Mouse (Mus musculus) heart, embryonic 11.5 days (tissue): ENCODE data around the gene Plxdc2. TPM values are rescaled to one million over a fixed set of nuclear protein-coding genes. Genes with fewer than 3 reads are reported as not detected.

Source experiments
- ATAC-seq: fragments of 200-750 bp; cut with Nextera tagmentation; replicated peaks from 2 replicates; pipeline ENCODE4 v1.8.0; 2017; ENCODE audit warnings: moderate library complexity; ENCODE audit not compliant: insufficient number of reproducible peaks, low FRiP score, low TSS enrichment
- H3K27ac ChIP-seq: fragments of 300-500 bp; sonication (generic); 2 replicates; pipeline ENCODE4 v1.5.1; 2014; ENCODE audit warnings: mild to moderate bottlenecking, low read depth, low read length
- H3K27me3 ChIP-seq: fragments of 300-500 bp; sonication (generic); 2 replicates; pipeline ENCODE4 v1.6.1; 2014; ENCODE audit warnings: mild to moderate bottlenecking, low read length, mixed read lengths; ENCODE audit not compliant: control insufficient read depth, insufficient read depth
- H3K36me3 ChIP-seq: fragments of 300-500 bp; sonication (generic); 2 replicates; pipeline ENCODE4 v1.6.1; 2014; ENCODE audit warnings: mild to moderate bottlenecking, low read length, moderate library complexity, mixed read lengths; ENCODE audit not compliant: control insufficient read depth, insufficient read depth
- H3K4me1 ChIP-seq: fragments of 300-500 bp; sonication (generic); 2 replicates; pipeline ENCODE4 v1.6.1; 2014; ENCODE audit warnings: low read length; ENCODE audit not compliant: control insufficient read depth, insufficient read depth
- H3K4me2 ChIP-seq: fragments of 300-500 bp; sonication (generic); 2 replicates; pipeline ENCODE4 v1.6.1; 2014; ENCODE audit warnings: mild to moderate bottlenecking, moderate library complexity
- H3K4me3 ChIP-seq: fragments of 300-500 bp; sonication (generic); 2 replicates; pipeline ENCODE4 v1.5.1; 2014; ENCODE audit warnings: low read depth, low read length
- H3K9ac ChIP-seq: fragments of 300-500 bp; sonication (generic); 2 replicates; pipeline ENCODE4 v1.6.1; 2014; ENCODE audit warnings: mild to moderate bottlenecking, low read depth, low read length, moderate library complexity
- H3K9me3 ChIP-seq: fragments of 300-500 bp; sonication (generic); replicated peaks from 2 replicates; pipeline ENCODE4 v1.6.1; 2016; ENCODE audit warnings: low read length; ENCODE audit not compliant: control insufficient read depth
- WGBS: fragments of 180-500 bp; shearing (Covaris S2); extraction: QIAGEN DNeasy Blood & Tissue Kit; methylation state at CpG from one replicate; pipeline ENCODE4 v1.1.7; 2014; ENCODE audit not compliant: insufficient replicate concordance; 5-methylcytosine and 5-hydroxymethylcytosine counted together
- polyA plus RNA-seq: library from polyadenylated mRNA; unstranded; fragments of >200 nt; fragmentation: Nextera tagmentation; extraction: Ambion mirVana; gene quantifications from 2 replicates; pipeline ENCODE4 v1.2.1, GENCODE M21; 2014

Plxdc2 gene
- polyA plus RNA-seq, 1 experiment from 2014 or later, result 18.4 TPM

DNA sequence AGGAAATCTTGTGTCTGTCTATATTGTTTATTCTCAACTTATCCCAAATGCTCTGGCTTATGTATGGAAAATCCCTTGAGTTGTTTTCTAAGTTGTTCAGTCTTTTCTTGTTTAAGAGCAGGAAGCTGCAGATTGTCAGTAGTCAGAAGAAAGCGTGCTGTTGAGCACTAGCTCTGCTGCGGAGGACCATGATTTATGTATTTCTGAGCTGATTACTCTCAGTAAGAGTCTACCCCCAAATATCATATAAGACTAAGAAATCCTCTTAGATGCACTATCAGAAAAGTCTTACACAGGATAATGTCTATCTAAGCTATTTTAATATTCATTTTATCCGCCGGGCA is 95.5 kb downstream of the Plxdc2 start:
- H3K9ac ChIP-seq, result no peak overlapping the region
- no peaks in the 10 kb centered on the region; the same call in 1 of the 2 replicates for H3K9me3 ChIP-seq
- no peak overlapping the region for H3K4me3 ChIP-seq
- H3K4me1 ChIP-seq, result no peaks in the 10 kb centered on the region
- no peak overlapping the region for H3K27ac ChIP-seq
- no peak for ATAC-seq
- no peaks in the 10 kb centered on the region for H3K36me3 ChIP-seq
- no peaks in the 10 kb centered on the region for H3K27me3 ChIP-seq
- no peak overlapping the region for H3K4me2 ChIP-seq
- WGBS, result 89% methylated on average over 4 of the region's 4 CpGs

DNA sequence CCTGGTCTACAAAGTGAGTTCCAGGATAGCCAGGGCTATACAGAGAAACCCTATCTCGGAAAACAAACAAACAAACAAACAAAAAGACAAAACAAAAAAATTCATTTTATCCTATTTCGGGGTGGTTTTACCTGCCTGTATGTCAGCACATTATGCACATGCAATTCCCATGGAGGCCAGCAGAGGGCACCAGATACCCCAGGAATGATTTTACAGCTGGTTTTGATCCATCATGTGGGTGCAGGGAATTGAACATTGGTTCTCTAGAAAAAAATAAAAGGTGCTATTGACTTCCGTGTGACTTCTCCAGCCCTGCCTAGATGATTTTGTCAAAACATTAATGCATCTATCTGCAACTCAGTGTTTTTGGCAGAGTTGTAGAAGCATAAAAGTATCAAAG is 96.0 kb downstream of the Plxdc2 start:
- Histone ChIP-seq H3K36me3 (no peaks in the 10 kb centered on the region), H3K27me3 (no peaks in the 10 kb centered on the region), H3K27ac (no peak overlapping the region), H3K4me2 (no peak overlapping the region), H3K4me3 (no peak overlapping the region), H3K4me1 (no peaks in the 10 kb centered on the region), H3K9ac (no peak overlapping the region), H3K9me3 (no peaks in the 10 kb centered on the region; the same call in 1 of the 2 replicates)
- no peak for ATAC-seq
- WGBS, result 91% methylated on average over 3 of the region's 3 CpGs

DNA sequence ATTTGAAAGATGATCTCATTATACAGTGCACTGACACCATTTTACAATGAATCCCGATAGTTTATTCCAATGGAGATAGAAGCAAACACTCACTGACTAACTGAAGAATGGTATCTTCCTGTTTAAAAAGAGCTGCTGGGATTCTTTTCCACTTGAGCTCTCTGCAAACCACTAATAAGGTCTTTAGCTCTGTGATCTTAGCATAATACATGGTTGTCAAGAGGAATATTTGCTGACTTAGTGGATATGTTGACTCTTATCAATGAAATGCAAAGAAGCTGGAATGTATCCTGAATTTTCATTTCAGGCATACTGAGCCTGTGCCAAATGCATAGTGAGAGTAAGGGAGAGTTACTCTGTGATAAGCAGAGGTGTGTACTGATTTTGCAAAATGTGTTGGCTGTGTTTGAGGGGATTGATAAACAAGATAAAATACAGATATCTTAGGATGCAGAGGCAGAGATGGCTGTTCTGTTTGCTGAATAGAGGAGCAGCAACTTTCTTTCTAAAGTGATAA is 100.2 kb downstream of the Plxdc2 start:
- Histone ChIP-seq H3K9me3 (no peaks in the 10 kb centered on the region; the same call in 1 of the 2 replicates), H3K4me2 (no peak overlapping the region), H3K27ac (no peak overlapping the region), H3K27me3 (no peaks in the 10 kb centered on the region), H3K4me1 (peaks cover 8% of the 10 kb centered on the region; the same call in 1 of the 2 replicates), H3K36me3 (no peaks in the 10 kb centered on the region), H3K4me3 (no peak overlapping the region), H3K9ac (no peak overlapping the region)
- no peak for ATAC-seq
- WGBS, result 74% methylated on average over 1 of the region's 1 CpGs

DNA sequence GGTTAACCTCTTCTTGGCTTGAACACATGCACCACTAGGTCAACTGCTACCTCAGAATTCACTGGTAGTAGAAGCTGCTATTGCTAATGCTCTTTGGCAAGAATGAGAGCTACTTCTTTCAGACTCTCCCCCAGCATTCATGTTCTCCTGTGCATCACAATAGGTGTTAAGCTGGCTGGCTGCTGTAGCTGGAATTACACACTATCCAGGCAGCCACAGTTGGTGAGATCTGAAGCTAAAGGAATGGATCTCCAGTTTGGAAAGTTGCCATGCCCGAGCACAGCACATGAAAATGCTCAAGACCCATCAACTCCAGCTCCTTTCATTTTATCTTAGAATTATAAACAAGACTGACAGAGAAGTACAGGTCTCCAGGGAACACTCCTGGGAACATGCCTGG is 103.4 kb downstream of the Plxdc2 start:
- Histone ChIP-seq H3K9me3 (no peaks in the 10 kb centered on the region), H3K4me2 (no peak overlapping the region), H3K27me3 (no peaks in the 10 kb centered on the region), H3K27ac (no peak overlapping the region), H3K36me3 (no peaks in the 10 kb centered on the region), H3K4me3 (no peak overlapping the region), H3K9ac (no peak overlapping the region), H3K4me1 (peaks cover 10% of the 10 kb centered on the region)
- 36% methylated on average over 1 of the region's 1 CpGs for WGBS
- no peak for ATAC-seq

DNA sequence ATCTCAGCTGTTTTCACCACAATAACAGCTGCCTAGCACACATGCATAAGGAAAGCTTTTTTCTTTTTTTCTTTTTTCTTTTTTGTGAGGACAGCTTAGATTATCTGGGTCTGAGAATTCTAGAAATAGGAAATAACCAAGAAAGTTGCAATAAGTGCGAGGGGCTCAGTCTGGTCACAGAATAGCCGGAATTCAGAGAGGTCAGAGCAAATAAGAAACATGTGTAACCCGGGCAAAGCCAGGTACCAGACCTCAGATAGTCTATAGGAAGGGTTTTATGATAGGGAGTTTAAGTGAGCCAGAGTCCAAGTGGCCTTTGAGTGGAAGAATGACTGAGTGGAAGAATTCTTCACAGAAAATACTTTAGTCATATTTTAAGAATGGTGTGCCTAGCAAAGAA is 114.0 kb downstream of the Plxdc2 start:
- WGBS, result 55% methylated on average over 3 of the region's 3 CpGs
- H3K9me3 ChIP-seq, result no peaks in the 10 kb centered on the region
- H3K9ac ChIP-seq, result no peak overlapping the region
- no peaks in the 10 kb centered on the region for H3K4me1 ChIP-seq
- ATAC-seq, result no peak
- no peak overlapping the region for H3K27ac ChIP-seq
- H3K36me3 ChIP-seq, result no peaks in the 10 kb centered on the region
- H3K4me3 ChIP-seq, result no peak overlapping the region
- H3K4me2 ChIP-seq, result no peak overlapping the region
- no peaks in the 10 kb centered on the region for H3K27me3 ChIP-seq

DNA sequence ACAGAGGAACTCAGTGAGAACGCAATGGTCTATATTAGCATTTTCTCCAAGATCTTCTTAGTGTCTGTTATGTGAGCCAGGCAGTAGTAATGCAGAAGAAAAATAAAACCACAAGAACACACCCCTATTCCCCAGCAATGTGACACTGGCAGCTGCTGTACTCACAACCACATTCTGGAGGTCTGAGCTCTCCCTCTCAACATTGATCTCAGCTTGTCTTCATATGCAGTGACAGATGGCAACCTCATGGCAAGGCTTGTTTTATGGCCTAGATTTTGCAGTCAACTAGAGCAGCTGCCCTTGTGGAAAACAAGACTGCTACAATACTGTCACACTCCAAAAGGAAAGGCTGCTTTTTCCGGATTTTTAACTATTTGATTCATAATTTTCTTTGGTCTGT is 127.8 kb downstream of the Plxdc2 start:
- Histone ChIP-seq H3K36me3 (no peaks in the 10 kb centered on the region), H3K27ac (no peak overlapping the region), H3K4me3 (no peak overlapping the region), H3K4me1 (no peaks in the 10 kb centered on the region), H3K9ac (no peak overlapping the region), H3K4me2 (no peak overlapping the region), H3K9me3 (no peaks in the 10 kb centered on the region), H3K27me3 (no peaks in the 10 kb centered on the region)
- no peak for ATAC-seq
- 76% methylated on average over 2 of the region's 2 CpGs for WGBS

DNA sequence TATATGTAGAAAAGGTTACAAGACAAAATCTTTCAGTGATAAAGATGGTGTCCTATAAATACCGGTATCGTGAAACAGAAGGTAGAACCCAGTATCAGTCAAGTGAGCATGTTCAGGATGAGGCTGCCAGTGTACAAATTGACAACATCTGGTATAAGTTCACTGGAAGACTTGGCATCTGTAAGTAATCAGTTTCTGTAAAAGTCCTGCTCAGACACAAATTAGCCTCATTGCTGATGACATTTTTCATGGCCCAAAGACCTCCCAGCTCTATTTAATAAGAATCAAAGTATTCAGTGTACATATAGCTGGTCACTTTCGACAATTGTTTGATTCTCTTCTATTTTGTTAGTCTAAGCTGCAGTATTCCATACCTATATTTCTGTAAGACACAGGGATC is 129.9 kb downstream of the Plxdc2 start:
- no peak for ATAC-seq
- WGBS, result 78% methylated on average over 3 of the region's 3 CpGs
- no peak overlapping the region for H3K27ac ChIP-seq

DNA sequence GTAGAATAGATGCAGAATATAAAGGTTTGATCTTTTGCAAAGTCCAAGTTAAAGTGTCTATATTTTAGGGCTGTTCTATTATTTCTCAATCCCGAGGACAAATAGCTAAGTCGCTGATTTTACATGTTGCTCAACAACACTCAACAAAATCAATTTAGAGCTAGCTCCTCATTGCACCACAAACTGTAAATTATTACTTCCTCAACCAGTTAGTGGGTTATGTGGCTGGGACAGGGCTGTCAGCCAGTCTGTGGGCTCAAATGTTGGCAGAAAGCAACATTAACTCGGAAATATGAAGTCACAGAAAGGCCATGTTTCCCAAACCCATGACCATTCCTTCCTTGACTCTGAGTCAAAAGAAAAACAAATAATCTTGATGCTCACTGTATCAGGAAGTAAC is 135.1 kb downstream of the Plxdc2 start:
- Histone ChIP-seq H3K36me3 (no peaks in the 10 kb centered on the region), H3K27me3 (no peaks in the 10 kb centered on the region), H3K4me3 (no peak overlapping the region), H3K9me3 (no peaks in the 10 kb centered on the region), H3K4me2 (no peak overlapping the region), H3K9ac (no peak overlapping the region), H3K4me1 (no peaks in the 10 kb centered on the region), H3K27ac (no peak overlapping the region)
- 63% methylated on average over 3 of the region's 3 CpGs for WGBS
- ATAC-seq, result no peak

More for the DNA sequence above, 129.9 kb downstream of the Plxdc2 start:
- no peaks in the 10 kb centered on the region for H3K36me3 ChIP-seq
- H3K4me1 ChIP-seq, result no peaks in the 10 kb centered on the region
- H3K4me2 ChIP-seq, result no peak overlapping the region
- H3K9me3 ChIP-seq, result no peaks in the 10 kb centered on the region
- no peak overlapping the region for H3K4me3 ChIP-seq
- no peaks in the 10 kb centered on the region for H3K27me3 ChIP-seq
- H3K9ac ChIP-seq, result no peak overlapping the region

DNA sequence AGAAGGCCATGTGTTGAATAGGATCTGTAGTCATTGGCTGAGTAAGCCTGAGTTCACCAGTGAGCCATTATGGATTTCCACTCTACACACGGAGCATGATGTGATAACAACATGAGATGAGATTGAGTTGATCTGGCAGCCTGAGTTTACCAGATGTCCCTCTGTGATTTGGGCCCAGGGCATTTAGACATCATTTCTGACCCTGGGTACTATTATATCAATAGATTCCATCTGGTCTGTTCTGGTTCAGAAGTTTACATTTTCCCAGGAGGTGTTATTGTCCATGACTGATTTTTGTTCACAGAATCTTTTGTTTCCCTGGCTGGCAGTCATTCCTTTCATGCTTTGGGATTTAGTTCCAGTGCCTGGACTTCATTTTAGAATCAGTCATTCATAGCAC is 146.7 kb downstream of the Plxdc2 start:
- H3K9me3 ChIP-seq, result no peaks in the 10 kb centered on the region

More for the DNA sequence above, 146.7 kb downstream of the Plxdc2 start:
- no peak overlapping the region for H3K4me2 ChIP-seq
- H3K4me1 ChIP-seq, result no peaks in the 10 kb centered on the region
- H3K4me3 ChIP-seq, result no peak overlapping the region
- H3K36me3 ChIP-seq, result no peaks in the 10 kb centered on the region
- no peak for ATAC-seq
- no peak overlapping the region for H3K9ac ChIP-seq
- H3K27me3 ChIP-seq, result no peaks in the 10 kb centered on the region
- H3K27ac ChIP-seq, result no peak overlapping the region
- WGBS, result 47% methylated on average over 1 of the region's 1 CpGs
